Mouse (Mus musculus): ENCODE measurements around the gene Majin.

Gene Majin

DNA sequence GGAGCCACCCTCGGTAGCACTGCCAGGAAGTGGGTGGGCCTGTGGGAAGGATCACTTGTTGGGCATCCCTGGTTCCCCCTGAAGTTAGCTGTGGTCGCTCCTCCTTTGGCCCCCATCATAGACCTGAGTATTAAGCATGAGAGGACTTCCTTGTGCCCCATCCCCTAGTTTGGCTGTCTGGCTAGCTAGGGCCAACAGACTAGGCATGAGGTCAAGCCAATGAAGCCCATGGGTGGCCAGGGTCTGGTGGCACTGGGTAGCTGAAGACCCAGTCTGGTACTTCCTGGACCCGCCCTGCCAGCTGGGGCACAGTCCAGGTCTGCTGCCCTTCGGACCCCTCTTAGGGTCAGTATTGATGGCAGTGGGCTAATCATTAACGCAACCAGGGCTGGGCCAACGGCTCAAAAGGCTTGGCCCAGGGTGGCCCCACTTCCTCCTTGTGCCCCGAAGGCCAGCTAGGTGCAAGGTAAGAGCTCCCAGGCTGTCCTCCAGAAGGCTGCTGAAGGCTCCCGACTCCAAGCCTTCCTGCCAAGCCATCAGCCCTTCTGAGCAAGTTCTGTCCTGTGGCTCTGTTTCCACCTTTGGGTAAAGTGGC lies 78.7 kb downstream of the Majin start:
- DNase-seq (ENCODE audit: low spot score) = no peak

GRCm38 (mm10) chr19:6264200-6264599 lies 80.0 kb downstream of the Majin start:
- no peak for DNase-seq (ENCODE audit: low spot score)

- no peak for DNase-seq (ENCODE audit: low spot score)
These were observed 80.8 kb downstream of the Majin start for GRCm38 (mm10) chr19:6264945-6265344.

- DNase-seq (ENCODE audit: low spot score) = no peak
These were observed 81.6 kb downstream of the Majin start for GRCm38 (mm10) chr19:6265727-6266182.

DNA sequence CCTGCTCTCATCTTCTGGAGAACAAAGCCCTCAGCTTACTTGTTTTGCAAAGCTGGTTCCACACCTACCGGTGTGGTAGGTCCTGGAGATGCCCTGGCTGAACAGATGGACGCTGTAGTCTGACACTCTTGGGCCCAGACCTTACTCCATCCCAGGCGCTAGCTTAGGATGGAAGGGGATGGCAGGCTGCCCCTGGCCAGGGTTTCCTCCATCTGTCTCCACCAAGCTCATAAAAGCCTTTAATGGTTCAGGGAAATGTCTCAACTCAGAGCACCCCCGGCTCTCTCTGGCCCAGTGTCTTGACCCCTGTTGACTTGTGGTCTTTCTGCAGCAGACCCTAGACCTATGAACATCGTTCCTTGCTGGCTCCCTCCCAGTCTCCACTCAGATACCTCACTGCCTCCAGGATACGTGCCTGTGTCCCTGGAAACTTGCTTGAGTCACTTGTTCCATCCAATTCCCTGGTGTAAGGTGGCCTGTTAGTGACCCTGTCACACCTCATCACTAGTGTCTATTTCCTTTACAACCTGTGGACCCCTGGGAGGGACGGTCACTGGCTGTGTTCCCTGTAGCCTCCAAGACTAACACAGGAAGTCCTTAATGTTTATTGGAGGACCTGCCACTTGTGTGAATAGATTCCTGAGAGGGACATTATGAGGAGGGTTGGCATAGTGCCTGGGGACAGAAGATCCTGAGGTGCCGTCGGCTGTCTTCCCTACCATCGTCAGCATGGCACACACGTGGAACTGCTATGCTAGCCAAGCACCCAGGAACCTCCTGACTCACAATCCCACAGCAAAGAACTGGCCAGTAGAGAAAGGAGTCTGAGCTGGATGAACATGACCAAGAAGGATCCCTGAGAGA lies 83.3 kb downstream of the Majin start:
- DNase-seq (ENCODE audit: low spot score) = no peak

DNA sequence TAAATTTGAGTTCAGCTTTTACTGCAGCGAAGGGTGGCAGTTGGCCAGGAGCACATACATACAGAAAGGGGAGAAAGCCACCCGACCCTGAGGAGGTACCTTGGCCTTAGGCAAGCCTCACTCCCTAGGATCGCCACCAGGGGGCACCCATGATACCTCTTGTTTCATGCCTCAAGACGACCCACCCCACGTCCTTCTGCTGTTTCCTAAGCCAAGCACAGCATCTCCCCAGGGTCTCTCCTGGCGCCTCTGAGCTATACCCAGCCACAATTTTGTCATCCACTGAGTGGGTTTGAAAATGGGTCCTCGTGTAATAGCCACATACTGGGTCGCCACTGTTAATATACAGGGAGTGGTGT lies 84.0 kb downstream of the Majin start:
- DNase-seq (ENCODE audit: low spot score) = peak; percentile 88

DNA sequence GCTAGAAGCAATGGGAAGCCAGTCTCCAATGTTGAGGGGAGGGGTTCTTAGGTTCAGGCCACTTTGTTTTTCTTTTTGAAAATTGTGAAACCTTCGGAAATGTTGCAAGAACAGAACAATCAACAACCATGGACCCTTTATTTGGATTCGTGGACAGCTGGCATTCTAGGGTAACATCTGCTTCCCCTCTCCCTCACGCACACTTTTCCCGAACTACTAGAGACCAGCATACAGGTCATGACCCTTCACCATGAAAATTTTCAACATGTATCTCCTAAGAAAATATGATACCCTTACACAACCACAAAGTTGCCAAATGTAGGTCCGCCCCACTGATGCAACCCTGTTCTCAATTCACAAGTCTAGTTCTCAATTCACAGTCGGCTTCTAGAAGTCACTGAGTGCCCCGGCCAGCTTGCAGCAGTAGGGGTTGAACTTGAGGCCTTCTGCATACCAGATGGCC lies 84.5 kb downstream of the Majin start:
- DNase-seq (ENCODE audit: low spot score) = no peak

DNA sequence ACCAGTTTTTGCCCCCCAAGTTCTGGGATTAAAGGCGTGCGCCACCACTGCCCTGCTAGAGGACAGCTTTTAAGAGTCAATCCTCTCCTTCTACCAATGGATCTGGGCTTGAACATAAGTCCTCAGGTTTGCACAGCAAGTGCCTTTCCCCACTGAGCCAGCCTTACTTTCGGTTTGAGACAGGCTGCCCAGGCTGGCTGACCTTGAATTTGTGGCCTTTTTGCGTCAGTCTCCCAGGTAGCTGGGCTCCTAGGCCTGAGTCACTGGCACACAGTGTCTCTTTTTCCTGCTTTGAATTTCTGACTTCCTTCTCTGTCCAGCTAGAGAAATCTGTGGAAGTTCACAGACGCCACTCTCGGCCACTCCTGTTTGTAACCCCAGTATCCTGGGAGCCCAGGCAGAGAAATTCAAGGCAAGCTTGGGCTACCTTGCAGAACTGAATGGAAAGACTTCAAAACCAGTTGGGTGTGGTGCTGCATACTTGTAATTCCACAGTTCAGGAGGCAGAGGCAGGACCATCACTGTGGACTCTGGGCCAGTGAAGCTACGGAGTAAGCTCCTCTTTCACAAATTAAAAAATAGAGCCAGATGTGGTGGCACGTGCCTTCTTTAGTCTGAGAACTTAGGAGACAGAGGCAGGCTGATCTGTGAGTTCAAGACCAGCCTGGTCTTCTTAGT lies 85.7 kb downstream of the Majin start:
- no peak for DNase-seq (ENCODE audit: low spot score)

- DNase-seq (ENCODE audit: low spot score) = no peak
These were observed 86.5 kb downstream of the Majin start for GRCm38 (mm10) chr19:6270661-6271060.

GRCm38 (mm10) chr19:6271206-6271605 lies 87.0 kb downstream of the Majin start:
- DNase-seq (ENCODE audit: low spot score) = no peak

DNA sequence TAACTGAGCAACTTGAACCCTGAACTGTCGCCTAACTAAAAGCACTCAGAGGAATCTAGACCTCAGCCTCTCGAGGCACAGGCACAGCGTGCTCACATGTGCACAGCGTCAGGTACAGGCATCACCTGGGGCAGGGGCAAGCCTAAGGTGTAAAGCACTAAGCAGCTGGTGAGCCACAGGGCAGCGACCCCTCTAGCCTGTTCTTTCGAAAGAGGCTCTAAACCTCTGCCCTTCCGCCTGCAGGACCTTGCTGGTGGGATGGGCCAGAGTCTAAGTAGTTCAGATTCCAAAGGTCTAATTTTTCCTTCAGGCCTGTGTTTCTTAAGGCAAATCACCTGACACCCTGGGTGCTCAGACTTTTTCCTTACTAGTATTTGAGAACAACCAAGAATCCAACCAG lies 87.9 kb downstream of the Majin start:
- no peak for DNase-seq (ENCODE audit: low spot score)

GRCm38 (mm10) chr19:6272738-6273137 lies 88.5 kb downstream of the Majin start:
- DNase-seq (ENCODE audit: low spot score) = peak; percentile 34

GRCm38 (mm10) chr19:6273592-6273991 lies 89.4 kb downstream of the Majin start:
- DNase-seq (ENCODE audit: low spot score) = no peak
